Mouse (Mus musculus): ENCODE measurements at regions not wholly inside any gene's neighbourhood (a gene's known extent, or its start where the extent isn't known, plus 50 kb on each side); places are given as distances from the start of the nearest gene placed in this dataset.
"Not testable (repeated sequence)": the region's sequence is repeated elsewhere in the genome, so short reads cannot be mapped to it uniquely, and the experiment has no call there.

DNA sequence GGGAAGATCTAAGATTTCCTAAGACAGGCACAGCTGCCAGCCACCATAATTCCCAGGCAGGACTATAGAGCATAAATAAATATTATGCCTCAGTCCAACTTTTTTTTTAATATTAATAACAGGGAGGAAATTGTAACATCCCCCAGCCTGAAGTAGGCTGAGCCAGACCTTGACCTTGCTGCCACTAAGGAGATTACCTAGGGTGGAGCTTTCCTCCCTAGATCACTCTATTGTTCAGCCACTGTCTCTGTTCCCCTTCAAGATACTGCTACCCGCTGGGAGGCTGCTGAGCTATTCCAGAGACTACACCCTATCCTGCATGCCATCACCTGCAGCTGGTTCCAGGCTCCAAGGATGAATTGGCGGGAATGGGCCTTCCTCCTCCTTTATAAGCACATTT, 437.4 kb downstream of the Sh2d4b start:
- H3K36me3 ChIP-seq (ENCODE audit: control insufficient read depth, insufficient read depth, low read length); H3K4me1 ChIP-seq (ENCODE audit: control insufficient read depth, insufficient read depth, low read length); H3K9ac ChIP-seq (ENCODE audit: low read depth, low read length); ATAC-seq (ENCODE audit: low read depth); H3K4me3 ChIP-seq (ENCODE audit: low read depth, low read length); H3K9me3 ChIP-seq (ENCODE audit: control insufficient read depth, low read length); H3K27ac ChIP-seq (replicated peaks; ENCODE audit: low read depth, low read length); H3K27me3 ChIP-seq (replicated peaks; ENCODE audit: control insufficient read depth, insufficient read depth, low read length); H3K4me2 ChIP-seq (ENCODE audit: low read depth, low read length); DNase-seq (ENCODE audit: low spot score): not testable (repeated sequence)
- WGBS = 79% methylated on average over 2 of the region's 2 CpGs

DNA sequence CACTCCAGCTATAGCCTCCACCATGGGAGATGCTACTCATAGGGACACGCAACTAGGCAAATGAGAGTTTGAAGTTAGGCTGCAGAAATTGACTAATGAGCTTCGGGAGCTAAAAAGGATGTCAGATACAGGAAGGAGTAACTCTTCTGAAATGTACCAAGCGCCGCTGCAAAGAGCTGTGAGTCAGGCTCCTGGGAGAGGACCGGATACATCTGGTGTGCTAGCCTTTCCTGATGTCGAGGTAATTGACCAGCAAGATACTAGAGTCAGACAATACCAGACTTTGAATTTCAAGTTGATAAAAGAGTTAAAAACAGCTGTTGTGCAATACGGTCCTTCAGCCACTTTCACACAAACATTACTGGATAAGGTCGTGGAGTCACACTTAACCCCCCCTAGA, 442.2 kb downstream of the Sh2d4b start:
- peak; percentile 0 for DNase-seq (ENCODE audit: low spot score)
- not testable (repeated sequence) for H3K27me3 ChIP-seq (replicated peaks; ENCODE audit: control insufficient read depth, insufficient read depth, low read length); H3K36me3 ChIP-seq (ENCODE audit: control insufficient read depth, insufficient read depth, low read length); H3K27ac ChIP-seq (replicated peaks; ENCODE audit: low read depth, low read length); ATAC-seq (ENCODE audit: low read depth); H3K4me3 ChIP-seq (ENCODE audit: low read depth, low read length); H3K4me2 ChIP-seq (ENCODE audit: low read depth, low read length); H3K9me3 ChIP-seq (ENCODE audit: control insufficient read depth, low read length); H3K4me1 ChIP-seq (ENCODE audit: control insufficient read depth, insufficient read depth, low read length); H3K9ac ChIP-seq (ENCODE audit: low read depth, low read length)
- 83% methylated on average over 8 of the region's 8 CpGs for WGBS

DNA sequence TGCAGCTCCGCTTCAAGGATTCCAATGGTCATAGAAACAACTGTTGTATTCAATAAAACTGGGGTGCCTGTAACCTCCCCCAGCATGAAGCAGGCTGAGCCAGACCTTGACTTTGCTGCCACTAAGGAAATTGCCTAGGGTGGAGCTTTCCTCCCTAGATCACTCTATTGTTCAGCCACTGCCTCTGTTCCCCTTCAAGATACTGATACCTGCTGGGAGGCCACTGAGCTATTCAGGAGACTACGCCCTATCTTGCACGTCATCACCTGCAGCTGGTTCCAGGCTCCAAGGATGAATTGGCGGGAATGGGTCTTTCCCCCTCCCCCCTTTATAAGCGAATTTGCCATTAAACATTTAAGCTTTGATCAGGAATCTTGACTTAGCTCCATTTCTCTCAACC, 443.5 kb downstream of the Sh2d4b start:
- H3K9me3 ChIP-seq (ENCODE audit: control insufficient read depth, low read length); H3K27ac ChIP-seq (replicated peaks; ENCODE audit: low read depth, low read length); H3K27me3 ChIP-seq (replicated peaks; ENCODE audit: control insufficient read depth, insufficient read depth, low read length); H3K4me1 ChIP-seq (ENCODE audit: control insufficient read depth, insufficient read depth, low read length); ATAC-seq (ENCODE audit: low read depth); H3K4me2 ChIP-seq (ENCODE audit: low read depth, low read length); H3K36me3 ChIP-seq (ENCODE audit: control insufficient read depth, insufficient read depth, low read length); H3K4me3 ChIP-seq (ENCODE audit: low read depth, low read length); DNase-seq (ENCODE audit: low spot score); H3K9ac ChIP-seq (ENCODE audit: low read depth, low read length): not testable (repeated sequence)
- 81% methylated on average over 5 of the region's 5 CpGs for WGBS
